Mouse (Mus musculus) left cerebral cortex, adult 18-20 months (tissue): ENCODE data around the gene Tmem222. TPM values are rescaled to one million over a fixed set of nuclear protein-coding genes. Genes with fewer than 3 reads are reported as not detected.

Experiments
- DNase-seq, 2 experiments: peaks; one replicate each; pipeline ENCODE4 v3.0.0; 2021 to 2022; ENCODE audit warnings: low spot score in 2 of 2, mixed read lengths in 1 of 2
- total RNA-seq, 2 experiments: library from RNA; stranded (reverse); gene quantifications; 2 replicates each; pipeline ENCODE4 v1.2.3; 2021

Tmem222 gene
- total RNA-seq, 2 experiments from 2014 or later, result 88.3 to 97.2 TPM

DNA sequence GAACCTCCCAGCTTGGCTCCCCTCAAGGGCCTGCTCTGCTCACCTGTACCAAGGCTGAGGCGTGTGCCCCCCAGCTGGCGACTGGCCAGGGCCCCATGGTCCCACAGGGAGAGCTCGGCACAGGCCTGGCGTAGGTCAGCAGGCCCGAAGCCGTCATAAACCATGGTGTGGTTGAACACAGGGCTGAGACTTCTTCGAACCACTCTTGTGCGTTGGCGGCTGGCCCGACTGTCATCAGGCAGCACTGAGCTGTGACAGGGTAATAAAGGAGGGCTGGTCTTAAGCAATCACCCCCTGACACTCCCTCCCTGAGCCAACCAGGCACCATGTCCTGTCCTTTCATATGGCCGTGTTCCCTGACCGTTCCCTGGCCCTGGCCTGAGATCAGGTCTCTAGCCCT lies 24.2 kb downstream of the Tmem222 start:
- no peak for DNase-seq

DNA sequence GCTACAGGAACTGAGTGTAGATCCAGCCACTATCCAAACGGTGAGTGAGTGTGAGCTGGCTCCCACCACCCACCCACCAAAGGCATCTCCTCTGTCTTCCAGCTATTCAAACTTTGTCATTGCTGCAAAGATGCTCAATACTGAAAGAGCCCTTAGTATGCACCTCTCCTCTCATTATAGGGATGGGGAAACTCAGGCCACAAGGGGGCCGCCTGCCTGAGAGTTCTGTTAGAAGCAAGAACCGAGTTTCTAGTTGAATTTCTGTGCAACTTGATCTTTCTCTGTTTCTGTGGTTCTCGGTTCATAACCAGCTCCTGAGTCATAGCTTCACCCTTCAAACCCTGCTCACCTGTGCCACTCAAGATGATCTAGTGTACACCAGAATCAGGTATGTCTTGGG lies 25.5 kb downstream of the Tmem222 start:
- DNase-seq, result no peak

DNA sequence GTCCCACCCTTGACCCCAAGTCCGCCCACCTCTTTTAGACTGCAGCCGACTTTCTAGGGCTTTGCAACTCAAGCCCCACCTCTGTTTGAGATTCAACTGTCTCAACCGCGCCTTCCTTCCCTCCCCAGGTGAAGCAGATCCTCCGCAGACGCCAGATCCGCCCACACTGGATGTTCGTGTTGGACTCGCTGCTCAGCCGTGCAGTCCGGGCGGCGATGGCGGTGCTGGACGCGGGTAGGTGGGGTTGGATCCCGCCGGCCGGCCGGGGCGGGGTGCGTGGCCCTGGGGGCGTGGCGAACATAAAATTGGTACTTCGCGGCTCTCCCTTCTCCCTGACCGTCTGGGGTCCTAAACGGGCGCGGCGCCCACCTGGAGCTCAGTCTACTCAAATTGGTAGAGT lies 26.4 kb downstream of the Tmem222 start:
- peak; percentile 35 to 36 for DNase-seq

DNA sequence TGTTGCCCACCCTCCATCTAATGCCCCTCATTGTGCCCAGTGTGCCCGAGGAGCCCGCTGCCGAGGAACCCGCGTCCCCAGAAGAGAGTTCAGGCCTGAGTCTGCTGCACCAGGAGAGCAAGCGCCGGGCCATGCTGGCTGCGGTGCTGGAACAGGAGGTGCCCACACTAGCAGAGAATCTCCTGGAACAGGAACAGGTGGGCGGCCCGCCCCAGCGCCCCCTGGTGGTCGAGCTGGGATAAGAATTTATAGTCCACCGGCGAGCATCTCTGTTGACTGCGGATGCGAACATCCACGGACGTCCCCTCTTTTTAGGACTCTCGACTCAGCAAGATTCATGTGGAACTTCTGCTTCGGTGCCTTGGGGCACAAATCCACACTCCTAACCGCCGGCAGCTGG lies 27.0 kb downstream of the Tmem222 start:
- peak; percentile 87 to 88 for DNase-seq

DNA sequence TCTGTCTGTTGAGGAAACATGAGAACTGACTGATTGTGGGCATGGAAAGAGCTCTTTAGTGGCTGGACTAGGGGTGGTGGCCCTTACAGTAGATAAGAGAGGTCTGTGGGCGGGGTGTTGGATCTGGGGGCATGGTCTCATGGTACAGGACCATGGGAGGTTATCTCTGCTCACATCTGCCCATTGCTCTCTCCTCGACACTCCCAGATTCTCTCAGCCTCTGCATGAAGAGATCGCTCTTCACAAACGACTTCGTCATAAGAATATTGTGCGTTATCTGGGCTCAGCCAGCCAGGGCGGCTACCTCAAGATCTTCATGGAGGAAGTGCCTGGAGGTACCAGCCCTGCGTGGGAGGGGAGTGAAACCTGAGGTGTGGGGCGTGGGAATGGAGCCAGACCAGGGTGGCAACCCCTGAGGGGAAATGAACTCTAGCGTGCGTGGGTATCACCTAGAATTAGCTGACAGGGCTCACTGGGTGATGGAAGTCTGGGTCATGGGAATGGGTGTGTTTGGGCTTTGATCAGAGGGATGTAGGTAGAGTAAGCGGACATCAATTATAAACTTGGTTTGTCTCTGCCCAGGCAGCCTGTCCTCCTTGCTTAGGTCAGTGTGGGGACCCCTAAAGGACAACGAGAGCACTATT lies 29.7 kb downstream of the Tmem222 start:
- no peak for DNase-seq

DNA sequence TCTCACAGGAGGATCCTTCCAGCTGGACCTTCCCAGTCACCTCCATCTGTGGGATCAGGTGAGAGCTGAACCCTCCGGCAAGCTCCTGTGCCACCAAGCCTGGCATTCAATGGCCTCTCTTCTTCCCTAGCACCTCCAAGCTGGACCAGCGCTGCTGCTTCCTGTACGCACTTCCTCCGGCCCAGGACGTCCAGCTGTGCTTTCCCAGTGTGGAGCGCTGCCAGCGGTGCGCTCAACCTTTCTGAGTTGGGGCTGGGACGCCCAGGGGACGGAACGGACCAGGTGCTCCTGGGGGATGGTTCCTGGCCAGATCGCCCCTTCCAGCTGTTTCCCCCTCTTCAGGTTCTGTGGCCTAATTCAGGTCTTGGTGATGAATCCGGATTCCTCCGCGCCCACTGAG lies 30.5 kb downstream of the Tmem222 start:
- no peak for DNase-seq

DNA sequence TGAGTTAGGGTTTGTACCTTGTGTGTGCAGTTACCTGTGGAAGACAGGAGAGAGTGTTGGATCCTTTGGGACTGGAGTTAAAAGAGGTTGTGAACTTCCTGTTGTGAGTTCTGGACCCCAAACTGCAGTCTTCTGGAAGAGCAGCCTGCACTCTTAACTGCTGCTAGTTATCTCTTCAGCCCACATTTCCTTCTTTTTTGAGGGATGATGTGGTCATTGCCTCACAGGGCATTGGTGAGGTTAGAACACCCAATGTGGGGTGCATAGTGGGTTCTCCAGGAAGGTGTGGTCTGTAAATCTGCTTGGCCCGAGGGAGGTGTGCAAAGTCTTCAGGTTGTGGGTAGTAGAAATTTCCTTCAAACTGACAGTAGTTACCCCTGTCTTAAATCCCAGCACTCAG lies 33.3 kb downstream of the Tmem222 start:
- DNase-seq, result no peak

DNA sequence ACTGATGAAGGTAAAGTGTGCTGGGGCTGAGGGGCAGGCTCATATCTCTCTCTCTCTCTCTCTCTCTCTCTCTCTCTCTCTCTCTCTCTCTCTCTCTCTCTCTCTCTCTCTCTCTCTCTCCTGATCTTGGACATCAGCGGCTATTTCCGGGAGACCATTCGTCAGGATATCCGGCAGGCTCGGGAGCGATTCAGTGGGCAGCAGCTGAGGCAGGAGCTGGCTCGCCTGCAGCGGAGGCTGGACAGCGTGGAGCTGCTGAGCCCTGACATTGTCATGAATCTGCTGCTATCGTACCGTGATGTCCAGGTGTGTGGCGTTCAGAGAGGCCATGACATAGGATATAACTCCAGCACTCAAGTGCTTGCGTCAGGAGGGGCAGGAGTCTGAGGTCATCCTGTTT lies 34.1 kb downstream of the Tmem222 start:
- DNase-seq, result no peak

DNA sequence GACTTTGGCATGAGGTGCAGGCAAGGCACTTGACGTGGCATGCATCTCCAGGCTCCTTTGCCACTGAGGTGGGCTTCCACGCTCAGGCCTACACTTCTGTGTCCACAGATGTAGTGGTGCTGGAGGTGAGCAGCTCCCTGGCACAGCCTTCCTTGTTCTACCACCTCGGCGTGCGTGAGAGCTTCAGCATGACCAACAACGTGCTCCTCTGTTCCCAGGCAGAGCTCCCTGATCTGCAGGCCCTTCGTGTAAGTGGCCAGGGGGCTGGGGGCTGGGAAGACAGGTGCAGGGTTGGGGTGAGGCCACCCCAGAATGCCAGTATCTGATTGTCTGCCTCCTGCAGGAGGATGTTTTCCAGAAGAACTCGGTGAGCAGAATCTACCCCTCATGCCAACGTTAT lies 34.9 kb downstream of the Tmem222 start:
- DNase-seq, result no peak

DNA sequence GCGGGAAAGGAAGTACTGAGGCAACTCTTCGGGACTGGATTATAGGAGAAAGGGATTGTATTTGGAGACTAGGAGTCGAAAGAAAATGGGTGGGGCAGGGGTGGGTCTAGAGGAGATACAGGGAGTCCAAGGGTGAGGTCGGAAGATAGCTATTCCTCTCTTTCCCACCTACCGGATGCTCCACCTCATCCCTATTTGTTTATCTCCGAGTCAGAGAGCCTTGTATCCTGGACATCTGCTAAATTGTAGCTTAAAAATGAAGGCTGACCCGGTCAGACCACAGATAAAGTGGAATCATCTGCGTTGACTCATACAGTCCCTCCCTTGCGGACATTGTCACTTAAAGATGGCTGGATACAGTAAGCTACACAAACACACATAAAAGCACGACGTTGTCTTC lies 35.7 kb downstream of the Tmem222 start:
- DNase-seq, result no peak

DNA sequence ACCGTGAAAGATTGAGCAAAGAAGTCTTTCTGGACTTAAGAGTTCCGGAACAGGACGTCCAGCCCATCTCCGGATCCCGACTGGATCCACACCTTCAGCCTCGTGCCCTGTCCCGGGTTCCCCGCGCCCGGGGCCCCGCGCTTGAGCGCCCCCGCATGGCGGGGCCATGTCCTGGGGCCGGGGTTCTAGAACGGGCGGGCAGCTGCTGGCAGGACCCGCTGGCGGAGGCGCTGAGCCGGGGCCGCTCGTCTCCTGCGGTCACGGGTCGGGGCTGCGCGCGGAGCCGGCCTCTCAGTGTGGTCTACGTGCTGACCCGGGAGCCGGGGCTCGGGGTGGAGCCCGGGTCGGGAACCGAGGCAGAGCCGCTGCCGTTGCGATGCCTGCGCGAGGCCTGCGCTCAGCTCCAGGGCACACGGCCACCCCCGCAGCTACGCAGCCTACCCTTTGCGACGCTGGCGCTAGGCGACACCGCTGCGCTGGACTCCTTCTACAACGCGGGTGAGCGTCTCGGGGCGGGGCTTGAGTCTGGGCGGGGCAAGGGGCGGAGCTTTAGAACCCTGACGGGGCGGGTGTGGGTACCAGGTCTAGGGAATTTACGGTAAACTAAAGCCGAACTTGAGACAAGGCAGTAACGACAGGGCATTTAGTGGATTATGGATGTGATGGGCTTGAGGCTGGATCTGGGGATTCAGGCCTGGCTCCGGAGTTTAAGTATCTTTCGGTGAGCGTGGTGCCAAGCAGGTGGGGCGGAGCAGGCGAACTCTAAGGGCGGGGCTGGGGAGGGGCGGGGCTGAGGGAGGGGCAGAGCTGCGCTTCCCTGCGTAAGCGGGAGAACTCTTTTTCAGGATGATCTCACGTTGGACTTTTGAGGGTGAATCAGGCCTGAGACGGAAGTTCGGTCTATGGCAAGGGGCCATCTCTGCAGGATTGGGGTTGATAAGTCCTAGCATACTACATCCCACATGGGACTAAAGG lies 36.4 kb downstream of the Tmem222 start:
- DNase-seq, result peak; percentile 87 to 92

DNA sequence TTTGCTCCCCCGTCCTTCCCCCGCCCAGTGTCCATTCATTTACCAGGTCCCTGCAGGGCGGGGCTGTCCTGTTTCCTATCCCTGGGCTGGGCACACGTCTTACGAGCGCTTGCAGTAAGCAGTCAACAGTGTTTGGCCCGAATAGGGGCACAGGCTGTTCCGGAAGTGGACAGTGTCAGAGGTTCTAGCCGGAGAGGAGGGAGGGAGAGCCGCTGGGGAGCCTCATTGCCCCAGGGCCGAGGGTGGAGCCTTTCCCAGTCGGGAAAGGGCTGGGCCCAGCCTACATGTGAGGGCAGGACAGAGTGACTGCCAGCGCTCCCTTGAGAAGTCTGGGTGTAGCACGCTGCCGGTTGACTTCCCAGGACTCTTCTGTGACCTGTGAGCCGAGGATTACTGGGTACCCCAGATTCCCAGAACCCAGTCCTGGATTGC lies 37.1 kb downstream of the Tmem222 start, which contains the start of gene Map3k6:
Gene Map3k6, plus strand, starts transcription at position 329 of the 432 bp plus-strand sequence.
- DNase-seq, result no peak

DNA sequence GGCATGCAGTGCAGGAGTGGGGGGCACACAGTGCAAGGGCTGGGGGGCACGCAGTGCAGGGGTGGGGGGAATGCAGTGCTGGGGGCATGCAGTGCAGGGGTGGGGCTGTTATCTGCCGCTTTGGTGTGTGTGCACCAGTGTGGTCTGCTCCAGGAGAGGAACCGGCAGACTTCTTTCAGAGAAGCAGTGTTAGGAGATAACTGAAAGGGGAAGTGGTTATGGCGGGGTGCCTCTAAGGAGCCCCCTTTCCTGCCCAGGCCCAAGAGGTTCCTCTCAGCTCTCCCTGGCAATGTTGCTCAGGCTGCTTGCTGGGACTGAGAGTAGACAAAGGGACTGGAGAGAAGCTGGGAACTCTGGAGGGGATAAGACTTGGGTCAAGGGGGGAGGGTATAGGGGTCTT lies 39.7 kb downstream of the Tmem222 start:
- DNase-seq, result no peak

DNA sequence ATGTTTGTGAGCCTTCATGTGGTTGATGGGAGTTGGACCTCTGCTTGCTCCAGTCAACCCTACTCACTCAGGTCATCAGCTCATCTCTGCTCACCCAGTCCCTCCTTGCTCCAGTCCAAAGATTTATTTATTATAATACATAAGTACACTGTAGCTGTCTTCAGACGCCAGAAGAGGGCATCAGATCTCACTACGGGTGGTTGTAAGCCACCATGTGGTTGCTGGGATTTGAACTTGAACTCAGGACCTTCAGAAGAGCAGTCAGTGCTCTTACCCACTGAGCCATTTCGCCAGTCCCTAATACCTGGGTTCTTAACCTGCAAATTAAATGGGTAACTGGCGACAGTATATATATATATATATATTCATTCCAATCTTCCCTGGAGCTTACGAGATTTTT lies 42.2 kb downstream of the Tmem222 start:
- DNase-seq, result no peak

DNA sequence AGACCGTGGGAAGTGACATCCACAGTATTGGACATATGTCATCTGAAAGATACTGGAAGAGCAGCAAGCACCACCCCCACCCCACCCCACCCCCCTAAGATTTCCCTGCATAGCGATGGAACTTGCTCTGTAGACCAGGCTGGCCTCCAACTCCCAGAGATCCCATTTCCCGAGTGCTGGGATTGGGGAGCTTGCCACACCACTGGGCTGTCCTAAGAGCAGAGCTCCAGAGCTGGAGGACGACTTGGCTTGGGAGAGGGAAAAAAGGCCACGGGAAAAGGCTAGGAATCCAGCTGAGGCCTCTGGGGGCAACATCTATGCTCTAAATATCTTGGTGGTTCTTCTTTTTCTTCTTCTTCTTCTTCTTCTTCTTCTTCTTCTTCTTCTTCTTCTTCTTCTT lies 42.8 kb downstream of the Tmem222 start:
- no peak for DNase-seq

DNA sequence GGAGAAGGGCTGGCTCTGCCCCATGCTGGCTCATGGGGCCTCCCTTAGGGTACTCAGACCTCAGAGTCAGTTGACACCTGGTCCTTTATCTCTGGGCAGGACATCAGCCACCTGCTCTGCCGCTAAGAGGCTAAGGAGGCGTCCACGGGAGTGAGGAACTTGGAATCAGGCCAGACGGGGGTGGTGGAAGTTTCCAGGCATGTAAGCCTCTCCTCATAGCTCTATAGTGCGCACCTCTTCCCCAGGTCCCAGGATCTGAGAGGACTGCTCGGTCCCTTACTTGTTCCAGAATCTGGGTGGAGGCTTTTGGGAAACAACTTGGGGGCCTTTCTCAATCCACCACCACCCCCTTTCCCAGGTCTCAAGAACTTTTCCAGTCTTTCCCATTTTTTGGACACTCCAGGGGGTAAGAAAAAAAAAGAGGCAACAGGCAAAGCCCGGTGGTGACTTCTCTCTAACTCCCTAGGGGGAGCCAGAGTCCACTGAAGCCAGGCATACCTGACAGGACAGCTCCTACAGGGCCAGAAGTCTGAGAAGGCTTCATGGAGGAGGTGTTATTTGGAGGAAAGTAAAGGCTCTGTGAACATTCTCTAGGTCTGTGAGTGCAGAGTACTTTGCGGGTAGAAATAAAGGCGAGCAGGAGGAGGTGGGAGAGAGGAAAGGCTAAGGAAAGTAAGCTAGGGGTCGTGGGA lies 44.2 kb downstream of the Tmem222 start:
- no peak for DNase-seq

DNA sequence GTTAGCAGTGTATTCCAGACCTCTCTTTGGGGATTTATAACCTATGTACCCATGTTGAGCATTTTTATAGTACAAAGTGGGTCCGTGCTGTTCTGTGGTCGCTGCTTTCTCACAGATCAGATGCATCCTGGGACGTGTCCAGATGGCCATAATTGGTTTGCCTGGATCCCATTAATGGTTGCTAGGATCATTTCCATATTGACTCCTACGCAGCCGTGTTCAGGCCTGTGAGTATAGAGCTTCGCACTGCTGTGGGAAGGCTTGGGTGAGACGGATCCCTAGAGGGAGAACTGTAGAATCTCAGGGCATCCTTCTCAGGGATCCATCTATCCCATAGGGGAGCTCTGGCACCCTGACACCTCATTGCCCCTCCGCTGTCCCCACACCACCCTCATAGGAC lies 48.0 kb downstream of the Tmem222 start:
- DNase-seq, result no peak

DNA sequence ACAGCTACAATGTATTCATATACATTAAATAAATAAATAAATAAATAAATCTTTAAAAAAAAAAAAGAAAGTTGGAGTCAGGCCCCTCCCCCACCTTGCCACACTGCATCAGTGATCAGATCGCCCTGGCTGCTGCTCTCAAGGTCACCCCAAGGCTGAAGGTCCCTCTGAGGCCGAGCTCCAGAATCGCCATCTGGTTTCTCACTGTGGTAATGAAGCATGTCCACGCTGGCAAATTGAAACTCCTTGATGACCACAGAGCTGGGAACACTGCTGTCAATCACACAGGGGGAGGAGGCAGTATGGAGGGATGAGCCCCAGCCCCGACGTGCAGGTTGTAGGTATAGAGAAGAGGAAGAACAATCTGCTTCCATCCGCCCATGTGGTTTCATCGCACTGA lies 50.0 kb downstream of the Tmem222 start:
- DNase-seq, result no peak

DNA sequence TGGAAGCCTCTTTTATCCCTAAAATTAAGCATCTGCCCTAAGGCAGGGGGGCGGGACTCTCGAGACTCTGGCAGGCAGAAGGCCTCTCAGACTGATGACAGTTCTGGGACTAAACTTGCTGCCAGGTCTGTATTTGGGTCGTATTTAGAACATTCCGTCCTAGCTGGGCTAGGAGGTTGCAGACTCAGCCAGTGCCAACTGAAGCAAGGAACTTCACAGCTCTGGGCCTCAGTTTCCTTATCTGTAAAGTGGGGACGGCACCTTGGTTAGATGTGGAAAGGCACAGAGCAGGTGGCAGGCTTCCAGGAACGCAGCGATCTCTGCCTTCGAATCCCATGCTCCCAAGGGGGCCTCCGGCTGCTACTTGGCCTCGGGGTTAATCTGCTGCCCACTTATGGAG lies 51.5 kb downstream of the Tmem222 start:
- DNase-seq, result no peak

DNA sequence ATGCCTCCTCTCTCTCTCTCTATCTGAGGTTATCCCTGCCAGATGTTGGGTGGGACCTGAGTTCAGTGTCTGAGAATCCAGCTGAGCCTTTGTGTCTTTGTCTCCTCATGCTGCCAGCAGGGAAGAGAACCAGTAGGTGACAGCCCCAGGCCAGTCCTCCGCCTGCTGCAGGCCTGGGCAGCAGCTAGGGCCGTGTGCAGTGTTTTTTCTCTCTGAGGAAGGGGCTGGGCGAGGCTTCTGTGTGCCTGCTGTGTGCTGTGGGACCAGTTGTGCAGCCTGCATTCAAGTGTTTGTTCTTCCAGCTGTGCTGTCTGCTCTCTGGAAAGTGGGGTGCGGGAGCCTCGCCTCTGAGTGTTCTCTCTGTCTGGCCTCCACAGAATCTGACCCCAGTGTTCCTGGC lies 53.7 kb downstream of the Tmem222 start:
- DNase-seq, result no peak

DNA sequence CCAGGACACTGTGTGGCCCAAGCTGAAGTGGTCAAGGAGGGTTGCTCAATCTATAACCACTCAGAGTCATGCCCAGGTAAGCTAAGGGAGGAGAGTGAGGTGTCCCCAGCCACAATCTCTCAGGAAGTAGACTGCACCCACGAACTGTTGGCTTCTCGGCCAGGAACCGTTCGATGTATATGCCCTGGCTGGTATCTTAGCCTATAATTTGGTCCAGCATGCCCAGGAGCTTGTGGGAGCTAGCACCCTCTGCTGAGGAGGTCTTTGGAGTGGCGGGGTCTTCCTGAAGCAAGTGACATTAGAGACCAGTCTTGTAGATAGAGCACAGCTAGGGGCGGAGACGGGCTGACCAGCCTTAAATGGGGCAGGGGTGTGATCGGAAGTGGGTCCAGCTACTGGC lies 55.9 kb downstream of the Tmem222 start:
- DNase-seq, result no peak

DNA sequence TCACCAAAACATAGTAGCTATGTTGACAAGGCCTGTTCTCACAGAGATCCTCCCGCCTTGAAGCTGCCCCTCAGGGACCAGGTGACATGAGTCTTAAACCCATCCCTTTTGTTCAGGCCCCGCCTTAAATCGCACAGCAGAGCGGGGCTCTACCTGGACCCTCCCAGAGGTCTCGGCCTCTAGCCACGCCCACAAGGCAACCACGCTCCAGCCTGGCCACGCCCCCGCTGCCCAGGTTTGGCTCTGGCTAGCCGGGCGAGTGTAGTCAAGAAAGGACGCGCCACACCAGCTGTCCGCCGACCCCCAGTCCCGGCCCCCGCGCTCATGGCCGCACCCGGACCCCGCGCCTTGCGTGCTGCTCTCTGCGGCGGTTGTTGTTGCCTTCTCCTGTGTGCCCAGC lies 56.9 kb downstream of the Tmem222 start:
- no peak for DNase-seq
